16 mouse cellular contexts compared by ENCODE assay signal in genomic region chr3:84936956-84937355, GRCm38 (mm10).
DNase-seq lines count a peak whose midpoint lies in the region; ATAC-seq lines count a peak whose summit lies in the region.
"Had no signal": no experiment of that assay in that cellular context is flagged by ENCODE, and none has a peak within 500 bp of the region (broad histone marks: within the 10 kb centered on the region; RNA-seq: fewer than 3 reads in every experiment).

No protein-coding gene starts in this region.

- ATAC-seq in hindbrain, embryonic 11.5 days (ENCODE audit: low FRiP score): no peak
- ATAC-seq in hindbrain, embryonic 16.5 days: no peak
- ATAC-seq in megakaryocyte-erythroid progenitor cell, adult 5-6 weeks (replicated peaks; ENCODE audit: low FRiP score, low TSS enrichment, poor library complexity, severe bottlenecking): peak; percentile 42; the same call in 1 of the 2 replicates
- ATAC-seq: lung, postnatal 0 days had no signal

- no peak overlapping the region; the same call in 1 of the 2 replicates for H3K27ac ChIP-seq in hindbrain, embryonic 11.5 days (ENCODE audit: low read depth, low read length)
- no peak overlapping the region for H3K27ac ChIP-seq in hindbrain, embryonic 16.5 days (ENCODE audit: low read depth, low read length)
- H3K27ac ChIP-seq: embryonic facial prominence, embryonic 13.5 days had no signal

- no peaks in the 10 kb centered on the region for H3K36me3 ChIP-seq in hindbrain, embryonic 11.5 days (ENCODE audit: control insufficient read depth, insufficient read depth, low read length)
- no peaks in the 10 kb centered on the region for H3K36me3 ChIP-seq in hindbrain, embryonic 16.5 days (ENCODE audit: control insufficient read depth, insufficient read depth, low read length)
- H3K36me3 ChIP-seq: embryonic facial prominence, embryonic 13.5 days; hindbrain, embryonic 15.5 days had no signal

- WGBS in hindbrain, embryonic 11.5 days: 69% methylated on average over 5 of the region's 5 CpGs
- WGBS in hindbrain, embryonic 16.5 days: 50% methylated on average over 5 of the region's 5 CpGs

- H3K27me3 ChIP-seq in hindbrain, embryonic 11.5 days (ENCODE audit: control insufficient read depth, insufficient read depth, low read length): no peaks in the 10 kb centered on the region
- H3K27me3 ChIP-seq in hindbrain, embryonic 16.5 days (replicated peaks; ENCODE audit: control insufficient read depth, insufficient read depth, low read length): no peaks in the 10 kb centered on the region
- H3K27me3 ChIP-seq: embryonic facial prominence, embryonic 13.5 days; hindbrain, embryonic 15.5 days had no signal

- H3K9me3 ChIP-seq in hindbrain, embryonic 11.5 days (ENCODE audit: control insufficient read depth, low read length): no peaks in the 10 kb centered on the region
- no peaks in the 10 kb centered on the region for H3K9me3 ChIP-seq in hindbrain, embryonic 16.5 days (ENCODE audit: control insufficient read depth, low read length)
- H3K9me3 ChIP-seq: embryonic facial prominence, embryonic 13.5 days; hindbrain, embryonic 15.5 days had no signal

- 0 out of 2 replicates have a peak, but pooled peaks cover 2% of the 10 kb centered on the region for H3K4me1 ChIP-seq in hindbrain, embryonic 11.5 days (replicated peaks; ENCODE audit: control insufficient read depth, insufficient read depth, low read length)
- H3K4me1 ChIP-seq in hindbrain, embryonic 16.5 days (ENCODE audit: control insufficient read depth, insufficient read depth, low read depth, low read length): peaks cover 4% of the 10 kb centered on the region; the same call in 1 of the 2 replicates

- no peak overlapping the region for H3K4me3 ChIP-seq in hindbrain, embryonic 11.5 days (ENCODE audit: low read depth, low read length)
- H3K4me3 ChIP-seq in hindbrain, embryonic 16.5 days (ENCODE audit: low read length): no peak overlapping the region
- H3K4me3 ChIP-seq: embryonic facial prominence, embryonic 13.5 days; hindbrain, embryonic 15.5 days; myocyte had no signal

- H3K4me2 ChIP-seq in hindbrain, embryonic 11.5 days (replicated peaks; ENCODE audit: low read depth, low read length): no peak overlapping the region
- H3K4me2 ChIP-seq in hindbrain, embryonic 16.5 days (ENCODE audit: low read length): no peak overlapping the region
- H3K4me2 ChIP-seq: embryonic facial prominence, embryonic 13.5 days; hindbrain, embryonic 15.5 days had no signal

- peak; percentile 3 for DNase-seq in hindbrain, embryonic 11.5 days (ENCODE audit: low spot score)
- peak; percentile 79 for DNase-seq in retina, postnatal 1 day
- no peak for DNase-seq in retina, embryonic 14.5 days (ENCODE audit: low spot score)
- DNase-seq in spleen, postnatal 10 days (ENCODE audit: low spot score in 2 of 2): no peak
- no peak for DNase-seq in frontal cortex, postnatal 10 days (ENCODE audit: low spot score in 2 of 2)
- DNase-seq: gastrocnemius, postnatal 36 days; kidney, adult 18-20 months; kidney, postnatal 10 days; left cerebral cortex, postnatal 4 days; liver had no signal

- H3K9ac ChIP-seq in hindbrain, embryonic 11.5 days (ENCODE audit: low read depth, low read length): no peak overlapping the region
- no peak overlapping the region for H3K9ac ChIP-seq in hindbrain, embryonic 16.5 days (ENCODE audit: low read depth, low read length)
- H3K9ac ChIP-seq: embryonic facial prominence, embryonic 13.5 days; hindbrain, embryonic 15.5 days had no signal

Comparison
In these comparisons a context has a peak if more than half of its experiments do, and no peak if none do; other contexts are left out.
1. DNase-seq: peak in hindbrain, embryonic 11.5 days (single experiment) and retina, postnatal 1 day (single experiment); none in retina, embryonic 14.5 days (single experiment), spleen, postnatal 10 days (0 of 2) and frontal cortex, postnatal 10 days (0 of 2).